Mouse (Mus musculus) megakaryocyte progenitor cell, adult 5-6 weeks (primary cell): Measurements from ENCODE around the gene Rabgef1. TPM values are rescaled to one million over a fixed set of nuclear protein-coding genes. Genes with fewer than 3 reads are reported as not detected.

Source experiments
- ATAC-seq: replicated peaks from 2 replicates; pipeline ENCODE4 v1.8.0; 2016; ENCODE audit warnings: mild to moderate bottlenecking, moderate TSS enrichment, inconsistent platforms; ENCODE audit not compliant: poor library complexity
- total RNA-seq, 2 experiments: library from RNA; stranded (forward) in 1 of 2; stranded (reverse) in 1 of 2; fragments of 157-497, 149-512 nt in 1 of 2; fragments of 200-1000 nt in 1 of 2; gene quantifications; 2 replicates each; pipeline versions ENCODE4 v1.2.3 to v1.2.4; 2015 to 2017

Rabgef1 gene
- total RNA-seq, 2 experiments from 2014 or later, result 16.0 to 16.2 TPM

GRCm38 (mm10) chr5:130205441-130206023, 33.9 kb downstream of the Rabgef1 start:
- ATAC-seq, result peak; percentile 56

- ATAC-seq, result no peak
Measured at GRCm38 (mm10) chr5:130207299-130207698, 35.7 kb downstream of the Rabgef1 start.

DNA sequence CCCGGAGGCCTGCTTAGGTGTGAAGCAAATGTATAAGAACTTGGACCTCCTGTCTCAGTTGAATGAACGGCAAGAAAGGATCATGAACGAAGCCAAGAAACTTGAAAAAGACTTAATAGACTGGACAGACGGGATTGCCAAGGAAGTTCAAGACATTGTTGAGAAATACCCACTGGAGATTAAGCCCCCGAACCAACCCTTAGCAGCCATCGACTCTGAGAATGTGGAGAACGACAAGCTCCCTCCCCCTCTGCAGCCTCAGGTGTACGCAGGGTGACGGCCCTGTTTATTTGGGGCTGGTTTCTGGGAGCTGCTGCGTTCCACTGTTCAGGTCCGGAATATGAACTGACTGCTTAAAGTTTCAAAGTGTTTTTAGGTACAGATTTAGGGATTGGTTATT, 41.4 kb downstream of the Rabgef1 start:
- no peak for ATAC-seq

DNA sequence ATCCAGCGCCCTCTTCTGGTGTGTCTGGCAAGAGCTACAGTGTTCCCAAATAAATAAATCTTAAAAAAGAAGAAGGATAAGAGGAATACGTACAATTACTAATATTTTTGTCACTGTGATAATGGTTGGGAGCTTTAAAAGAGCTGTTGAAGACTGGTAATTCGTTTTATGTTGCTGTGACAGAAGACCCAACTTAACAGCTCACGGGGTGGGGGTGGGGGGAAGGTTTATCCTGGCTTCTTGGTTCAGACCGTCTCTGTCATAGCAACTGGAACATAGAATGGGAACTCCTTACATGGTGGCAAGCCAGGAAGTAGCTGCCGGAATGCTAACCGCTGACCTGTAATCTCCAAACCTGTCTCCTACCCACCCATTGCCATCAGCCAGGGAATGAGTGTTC, 45.2 kb downstream of the Rabgef1 start, which contains the start of gene Tmem248:
TSS of gene Tmem248 (plus strand) at position 301 of the 400 bp plus-strand sequence.
- ATAC-seq, result no peak

DNA sequence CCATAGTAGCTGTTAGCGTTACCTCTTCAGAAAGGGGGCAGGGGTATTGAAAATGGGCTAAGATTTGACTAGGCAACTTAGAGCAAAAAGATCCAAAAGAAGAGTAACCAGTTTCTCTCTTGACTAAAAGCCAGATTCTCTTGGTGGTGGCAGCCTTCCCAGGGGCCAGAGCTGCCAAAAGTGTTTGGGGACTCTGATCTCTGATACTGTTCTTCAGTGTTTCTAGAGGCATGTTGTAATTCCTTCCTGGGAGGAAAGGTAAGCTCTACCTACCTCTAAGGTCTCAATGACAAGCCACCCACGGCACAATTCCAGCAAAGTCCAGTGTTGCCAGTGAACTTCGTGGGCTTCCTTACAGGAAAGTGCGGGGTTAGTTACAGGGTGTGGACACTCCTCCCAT, 45.8 kb downstream of the Rabgef1 start:
- no peak for ATAC-seq

DNA sequence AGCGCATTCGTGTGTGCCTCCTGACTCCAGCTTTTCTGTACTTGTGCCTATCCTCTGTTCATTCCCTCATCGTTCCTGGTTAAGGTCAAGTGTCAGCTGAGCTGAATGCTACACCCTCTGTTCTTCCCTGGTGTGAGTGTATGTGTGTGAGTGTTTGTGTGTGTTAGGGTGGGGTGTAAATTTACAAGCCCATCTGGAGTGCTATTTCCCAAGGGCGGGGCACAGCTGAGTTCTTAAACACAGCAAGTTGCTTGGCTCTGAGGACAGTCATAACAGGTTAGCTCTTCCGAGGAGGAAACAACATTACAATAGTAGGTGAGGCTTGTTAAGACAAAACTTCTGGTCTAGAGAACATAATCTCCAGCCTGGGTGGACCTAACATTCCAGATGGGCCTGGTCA, 46.7 kb downstream of the Rabgef1 start:
- no peak for ATAC-seq

DNA sequence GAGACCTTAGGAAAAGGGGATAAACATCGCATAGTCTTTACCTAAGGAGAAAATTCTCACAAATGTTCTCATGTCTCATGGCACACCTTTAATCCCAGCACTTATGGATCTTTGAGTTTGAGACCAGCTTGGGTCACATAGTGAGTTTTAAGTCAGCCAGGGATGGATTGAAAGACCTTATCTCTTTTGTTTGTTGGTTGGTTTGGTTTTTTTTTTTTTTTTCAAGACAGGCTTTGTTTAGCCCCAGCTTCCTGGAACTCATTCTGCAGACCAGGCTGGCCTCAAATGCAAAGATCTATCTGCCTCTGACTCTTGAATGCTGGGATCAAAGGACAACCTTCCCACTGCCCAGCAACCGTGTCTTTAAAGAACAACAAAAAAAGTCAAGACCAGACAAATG, 49.7 kb downstream of the Rabgef1 start:
- no peak for ATAC-seq

- ATAC-seq, result peak; percentile 29
Measured at GRCm38 (mm10) chr5:130221760-130222145, 50.2 kb downstream of the Rabgef1 start.

DNA sequence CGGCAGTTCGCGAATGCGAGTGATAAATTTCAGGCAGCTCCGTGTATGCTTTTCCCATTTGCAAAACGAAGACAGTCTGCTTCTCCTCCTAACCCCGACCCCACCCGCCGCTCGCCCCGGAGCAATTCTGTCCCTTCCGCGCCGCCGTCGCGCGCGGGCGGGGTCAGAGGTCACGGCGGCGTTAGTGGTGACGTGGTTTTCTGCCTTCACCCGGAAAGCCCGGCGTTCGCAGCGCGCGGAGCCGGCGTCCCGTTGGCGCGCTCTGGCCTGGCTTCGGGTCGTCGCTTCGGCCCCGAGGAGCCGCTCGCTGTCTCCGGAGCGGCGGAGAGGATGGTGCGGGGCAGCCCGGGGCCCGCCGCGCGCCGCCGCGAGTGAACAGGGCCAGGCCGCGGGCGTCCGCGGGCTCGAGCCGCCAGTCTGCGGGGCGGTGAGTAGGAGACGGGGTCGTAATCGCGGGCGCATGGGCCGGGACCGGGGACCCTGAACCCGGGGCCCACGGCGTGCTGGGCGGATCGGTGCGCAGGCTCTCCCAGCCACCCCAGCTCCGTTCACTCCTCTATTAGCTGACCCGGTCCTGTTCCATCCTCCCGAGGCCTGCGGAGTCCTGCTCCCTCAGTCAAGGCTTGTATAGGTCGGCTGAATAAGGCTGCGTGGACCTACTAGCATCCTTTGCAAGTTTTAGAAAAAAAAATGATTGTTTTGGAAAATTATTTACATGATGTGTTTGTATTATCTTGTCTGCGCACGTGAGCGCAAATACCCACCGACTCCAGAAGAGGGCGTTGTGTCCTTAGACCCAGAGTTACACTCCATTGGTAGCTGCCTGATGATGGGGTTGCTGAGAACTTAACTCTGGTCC, 50.8 kb downstream of the Rabgef1 start:
- peak; percentile 86 for ATAC-seq

DNA sequence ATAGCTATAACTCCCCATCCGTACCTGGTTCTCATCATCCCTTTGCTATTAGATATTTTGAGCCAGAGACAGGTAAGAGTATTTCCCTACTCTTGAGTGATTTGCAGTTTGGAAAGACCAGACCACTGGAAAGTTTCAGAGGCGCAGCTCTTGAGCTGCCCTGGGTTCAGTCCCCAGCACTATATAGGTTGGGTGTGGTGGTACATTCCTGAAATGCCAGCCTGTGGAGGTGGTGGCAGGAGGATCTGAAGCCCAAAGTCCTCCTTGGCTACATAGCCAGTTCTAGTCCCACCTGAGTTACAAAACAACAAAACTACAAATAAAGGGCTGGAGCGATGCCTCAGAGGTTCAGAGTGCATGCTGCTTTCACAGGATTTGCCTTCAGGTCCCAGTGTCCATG, 55.2 kb downstream of the Rabgef1 start:
- ATAC-seq, result no peak

- ATAC-seq, result peak; percentile 38
Measured at GRCm38 (mm10) chr5:130228120-130228519, 56.5 kb downstream of the Rabgef1 start.

DNA sequence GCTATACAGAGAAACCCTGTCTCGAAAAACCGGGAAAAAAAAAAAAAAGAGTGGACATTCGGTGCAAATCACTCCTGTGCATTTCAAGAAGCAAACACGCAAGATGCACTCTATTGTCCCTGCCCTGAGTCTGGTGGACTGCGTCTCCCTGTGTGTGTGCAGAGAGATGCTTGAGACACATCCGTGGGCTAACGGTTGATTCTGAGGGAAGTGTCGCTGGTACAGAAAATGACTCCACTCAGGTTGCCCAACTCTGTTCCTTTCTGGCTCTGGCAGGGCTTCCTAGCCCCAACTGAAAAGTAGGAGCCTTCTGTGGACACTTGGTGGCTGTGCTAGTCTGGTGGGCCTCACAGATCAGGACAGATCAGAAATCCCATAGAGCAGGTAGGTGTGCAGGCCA, 64.7 kb downstream of the Rabgef1 start:
- peak; percentile 94 for ATAC-seq

GRCm38 (mm10) chr5:130239236-130239635, 67.6 kb downstream of the Rabgef1 start:
- ATAC-seq, result no peak

DNA sequence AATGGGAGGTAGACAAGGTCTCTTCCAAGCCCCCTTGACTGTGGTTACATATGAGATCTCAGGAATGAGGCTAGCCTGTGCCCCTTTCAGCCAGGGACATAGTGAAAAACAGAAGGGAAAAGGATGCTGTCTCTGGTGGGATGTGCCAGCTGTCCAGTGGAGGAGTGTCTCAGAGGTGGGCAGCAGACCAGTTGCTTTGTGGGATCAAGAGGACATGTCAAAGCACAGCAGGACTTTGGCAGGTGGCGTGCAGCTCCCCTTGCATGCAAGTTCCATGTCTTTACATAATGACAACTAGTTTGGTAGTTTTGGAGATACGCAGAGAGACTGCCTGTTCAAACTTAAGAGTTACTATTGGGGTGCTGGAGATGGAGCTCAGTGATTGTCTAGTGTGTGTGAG, 68.3 kb downstream of the Rabgef1 start:
- ATAC-seq, result no peak

DNA sequence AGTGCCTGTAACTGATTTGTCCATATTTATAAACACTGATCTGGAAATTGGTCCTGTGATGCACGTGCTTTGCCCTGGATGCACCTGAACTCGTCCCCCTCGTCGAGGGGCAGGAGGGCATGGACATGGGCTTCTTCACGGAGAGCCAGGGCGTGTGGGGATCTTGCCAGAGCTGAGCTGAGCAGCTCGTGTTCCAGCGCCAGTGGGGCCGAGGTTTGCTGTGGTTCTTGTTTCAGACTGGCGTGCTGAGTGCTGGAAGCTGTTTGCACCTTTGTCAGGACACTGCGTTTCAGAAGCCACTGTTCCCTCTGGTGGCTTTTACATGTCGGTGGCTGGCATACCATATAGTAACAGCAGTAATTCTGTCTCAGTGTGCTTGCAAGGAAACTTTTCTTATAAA, 69.8 kb downstream of the Rabgef1 start:
- ATAC-seq, result no peak

DNA sequence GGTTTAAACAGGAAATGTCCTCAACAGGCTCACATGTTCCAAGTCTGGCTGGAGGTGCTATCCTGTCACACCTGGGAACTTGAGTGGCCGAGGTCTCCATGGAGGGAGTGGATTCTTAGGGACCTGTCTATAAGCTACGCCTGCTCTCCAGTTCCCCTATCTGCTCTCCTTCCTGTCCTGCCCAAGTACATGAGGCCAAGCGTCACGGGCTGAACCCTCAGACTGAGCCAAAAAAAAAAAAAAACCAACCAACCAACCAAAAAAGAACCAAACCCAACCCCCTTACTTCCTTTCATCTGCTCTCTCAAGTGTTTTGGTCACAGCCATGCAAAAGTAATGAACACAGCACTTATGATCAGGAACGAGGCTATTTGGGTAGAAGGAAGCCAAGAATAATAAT, 76.2 kb downstream of the Rabgef1 start:
- peak; percentile 69 for ATAC-seq

- ATAC-seq, result peak; percentile 24; the same call in 1 of the 2 replicates
Measured at GRCm38 (mm10) chr5:130254164-130255016, 82.8 kb downstream of the Rabgef1 start.

DNA sequence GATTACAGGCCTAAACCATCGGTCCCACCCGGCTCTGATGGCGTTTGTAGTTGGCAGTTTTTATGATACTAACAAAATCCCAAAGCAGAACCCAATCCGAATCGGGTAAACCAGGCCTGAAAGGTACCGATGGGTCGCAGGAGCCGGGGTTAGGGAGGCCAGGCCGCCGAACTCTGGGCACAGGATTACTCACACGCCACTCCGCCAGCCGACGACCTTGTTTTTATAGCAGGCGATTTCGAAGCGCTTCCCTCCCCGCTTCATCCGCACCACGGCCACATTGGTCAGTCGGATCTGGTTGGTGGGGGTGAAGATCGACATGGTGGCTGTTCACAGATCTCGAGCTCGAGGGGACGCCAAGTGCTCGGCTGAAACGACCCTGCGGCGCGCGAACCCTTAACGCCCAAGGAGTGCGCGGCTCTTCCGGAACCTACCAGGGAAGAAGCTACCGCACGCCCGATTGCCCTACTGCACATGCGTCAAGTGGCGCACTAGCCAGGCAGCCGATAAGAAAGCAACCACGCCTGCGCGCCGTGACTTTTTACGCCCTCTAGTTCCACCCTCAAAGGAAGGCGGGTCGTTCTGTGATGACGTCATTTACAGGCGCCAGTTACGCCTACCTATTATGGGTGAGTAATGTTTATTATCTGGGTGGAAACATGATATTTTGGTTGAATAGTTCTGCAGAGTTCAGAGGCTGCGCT, 83.6 kb downstream of the Rabgef1 start, which contains the start of the genes Sbds and Tyw1:
TSS of gene Sbds (minus strand) at position 514 of the 704 bp plus-strand sequence.
TSS of gene Tyw1 (plus strand) at position 603 of the 704 bp plus-strand sequence.
- peak; percentile 79 for ATAC-seq

GRCm38 (mm10) chr5:130255799-130256525, 84.4 kb downstream of the Rabgef1 start:
- peak; percentile 1 for ATAC-seq
